Mouse (Mus musculus) ES-Bruce4 (cell line): ENCODE measurements around the gene Kcnc3.

Experiments
- CTCF ChIP-seq: IDR thresholded peaks from one replicate; pipeline ENCODE4 v1.8.1; 2011; ENCODE audit warnings: low read depth, low read length
- POLR2A ChIP-seq: IDR thresholded peaks from one replicate; pipeline ENCODE4 v1.8.1; 2011; ENCODE audit warnings: low read length; ENCODE audit not compliant: insufficient read depth

GRCm38 (mm10) chr7:44641887-44642286 is 51.4 kb downstream of the Kcnc3 start:
- TF ChIP-seq POLR2A (no peak), CTCF (peak; percentile 91)
